Mouse (Mus musculus) G1E (cell line): ENCODE measurements around the gene Mmd2. TPM values are rescaled to one million over a fixed set of nuclear protein-coding genes. Genes with fewer than 3 reads are reported as not detected.

Experiments
- ATAC-seq: 2 replicates; pipeline ENCODE4 v1.8.0; 2016; ENCODE audit warnings: mild to moderate bottlenecking; ENCODE audit not compliant: insufficient number of reproducible peaks, poor library complexity, low FRiP score, severe bottlenecking; ENCODE audit errors: extremely low read depth
- DNase-seq: peaks from one replicate; pipeline ENCODE4 v3.0.0; 2012; ENCODE audit warnings: low spot score
- H3K27me3 ChIP-seq: 2 replicates; pipeline ENCODE4 v1.6.1; 2012; ENCODE audit warnings: mild to moderate bottlenecking, low read length, inconsistent platforms; ENCODE audit not compliant: insufficient read depth
- H3K36me3 ChIP-seq: replicated peaks from 2 replicates; pipeline ENCODE3; 2012; ENCODE audit warnings: mild to moderate bottlenecking, inconsistent platforms
- H3K4me1 ChIP-seq: 2 replicates; pipeline ENCODE4 v1.6.1; 2012; ENCODE audit warnings: low read depth, low read length, inconsistent platforms, mixed read lengths; ENCODE audit not compliant: insufficient read depth
- H3K4me3 ChIP-seq: 2 replicates; pipeline ENCODE4 v1.5.1; 2012; ENCODE audit warnings: low read depth, mild to moderate bottlenecking, inconsistent platforms, low read length, moderate library complexity, mixed read lengths
- H3K9me3 ChIP-seq: replicated peaks from 2 replicates; pipeline ENCODE4 v1.6.1; 2012; ENCODE audit warnings: inconsistent platforms
- CTCF ChIP-seq: IDR thresholded peaks from 2 replicates; pipeline ENCODE4 v1.5.1; 2012; ENCODE audit warnings: low read depth, low read length, inconsistent platforms, mixed read lengths
- GATA1 ChIP-seq: IDR thresholded peaks from 2 replicates; pipeline ENCODE4 v1.6.1; 2012; ENCODE audit warnings: borderline replicate concordance, low read length, inconsistent platforms, mixed read lengths
- GATA2 ChIP-seq: IDR thresholded peaks from 2 replicates; pipeline ENCODE4 v1.6.1; 2012; ENCODE audit warnings: low read depth, low read length, inconsistent platforms, borderline replicate concordance
- POLR2AphosphoS5 ChIP-seq: IDR thresholded peaks from 2 replicates; pipeline ENCODE4 v1.6.1; 2012; ENCODE audit warnings: low read depth, low read length, inconsistent platforms; ENCODE audit not compliant: insufficient replicate concordance
- TAL1 ChIP-seq: conservative IDR thresholded peaks from 2 replicates; pipeline ENCODE4 v1.6.1; 2012; ENCODE audit warnings: low read depth, low read length, inconsistent platforms, mixed read lengths
- polyA plus RNA-seq: library from polyadenylated mRNA; stranded (reverse); fragments of >175 nt; gene quantifications from 2 replicates; pipeline ENCODE4 v1.2.3, GENCODE M21; 2012
- total RNA-seq, 2 experiments: library from RNA; stranded (forward) in 1 of 2; stranded (reverse) in 1 of 2; fragments of 200-1000 nt in 1 of 2; fragments of >200 nt in 1 of 2; fragmentation: Nextera tagmentation in 1 of 2; gene quantifications; 2 replicates each; pipeline ENCODE4 v1.2.3; 2014 to 2017

The Mmd2 gene
- total and polyA plus RNA-seq, 3 experiments = 0.16 TPM; not detected in 2

DNA sequence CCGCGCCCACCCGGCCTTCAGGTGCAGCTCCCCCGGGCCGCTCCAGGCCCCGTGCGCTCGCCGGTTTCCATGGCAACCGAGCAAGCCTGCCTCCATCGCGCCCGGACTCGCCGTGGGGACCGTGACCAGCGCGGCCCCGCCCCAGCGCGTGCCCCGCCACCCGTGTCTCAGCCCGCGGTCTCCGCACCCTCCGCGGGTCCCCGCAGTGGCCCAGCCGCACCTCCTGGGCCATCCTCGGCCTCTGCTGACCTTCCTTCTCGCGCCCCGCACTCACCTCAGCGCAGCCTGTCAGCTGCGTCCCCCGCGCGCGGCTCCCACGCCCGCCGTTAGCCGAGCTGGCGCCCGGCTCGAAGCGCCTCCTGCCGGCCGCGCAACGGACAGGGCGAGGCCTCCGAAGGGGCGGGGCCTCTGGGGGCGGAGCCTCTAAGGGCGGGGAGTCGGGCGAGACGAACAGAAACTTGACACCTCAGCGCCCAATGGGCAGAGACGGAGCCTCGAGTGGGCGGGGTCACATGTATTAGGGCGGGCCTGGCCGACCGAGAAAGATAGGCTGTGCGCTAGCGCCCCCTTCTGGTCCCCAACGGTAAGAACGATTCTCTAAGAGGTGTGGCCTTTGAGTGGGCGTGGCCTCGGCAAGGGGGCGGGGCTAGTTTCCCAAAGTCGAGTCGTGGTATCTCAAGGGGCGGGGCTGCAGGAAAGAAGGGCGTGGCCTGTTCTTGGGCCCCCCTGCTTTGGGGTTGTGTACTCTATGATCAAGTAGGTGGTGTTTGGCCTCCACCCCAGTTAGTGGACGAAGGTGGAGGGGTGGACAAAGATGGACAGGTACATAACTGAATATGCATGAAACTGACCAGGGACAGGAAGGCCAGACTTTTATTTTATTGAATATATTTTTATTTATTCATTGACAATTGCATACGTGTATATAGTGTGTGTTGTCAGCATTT, 57.6 kb downstream of the Mmd2 start, which contains the start of gene Radil:
Gene Radil (minus strand): TSS at position 393 of the 947 bp plus-strand sequence.
- Histone ChIP-seq H3K9me3 (peaks cover 9% of the 10 kb centered on the region), H3K4me3 (no peak within 1 kb of the TSS; the same call in 1 of the 2 replicates), H3K36me3 (no peaks in the 10 kb centered on the region), H3K4me1 (no peaks in the 10 kb centered on the region), H3K27me3 (peaks cover 12% of the 10 kb centered on the region; the same call in 1 of the 2 replicates)
- TF ChIP-seq TAL1 = no peak
- TF ChIP-seq POLR2AphosphoS5 = no peak
- TF ChIP-seq GATA1 = no peak
- TF ChIP-seq CTCF = no peak
- no peak for TF ChIP-seq GATA2
- no peak for DNase-seq
- ATAC-seq = no peak

DNA sequence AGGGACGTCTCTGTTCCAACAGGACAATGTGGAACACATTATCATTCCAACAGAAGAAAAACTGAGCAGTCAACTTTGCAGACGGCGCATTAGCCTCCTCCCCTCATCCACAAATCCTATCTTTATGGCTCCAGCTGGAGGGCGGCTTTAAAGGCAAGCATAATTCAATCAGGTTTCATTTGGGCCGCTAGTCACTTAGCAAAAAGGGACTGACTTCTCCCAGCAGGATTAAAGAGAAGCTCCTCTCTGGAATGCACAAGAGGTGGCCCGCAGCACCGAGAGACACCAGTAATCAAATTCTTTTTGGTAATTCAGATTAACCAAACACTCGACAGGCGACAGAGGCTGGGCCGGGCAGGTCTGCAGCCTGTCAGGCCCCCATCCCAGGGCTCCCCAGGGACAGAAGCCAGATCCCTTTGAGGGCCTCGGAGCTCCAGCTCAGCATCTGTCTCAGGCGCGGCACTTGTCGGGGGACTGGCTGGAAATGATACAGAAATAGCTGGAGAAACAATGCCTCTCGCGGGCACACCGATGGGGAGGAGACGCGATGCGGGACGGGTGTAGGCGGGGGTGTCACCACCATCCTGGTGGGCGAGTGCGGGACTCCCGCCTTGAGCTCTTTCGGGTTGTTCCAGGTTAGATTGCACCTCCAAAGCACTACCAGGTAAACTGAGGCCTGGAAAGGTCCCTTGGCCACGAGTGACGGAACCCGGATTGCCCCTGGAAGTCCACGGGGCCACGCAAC, 58.5 kb downstream of the Mmd2 start:
- TF ChIP-seq CTCF (no peak), GATA1 (no peak), TAL1 (no peak)
- no peaks in the 10 kb centered on the region for H3K4me1 ChIP-seq
- ATAC-seq = no peak
- H3K9me3 ChIP-seq = peaks cover 9% of the 10 kb centered on the region
- H3K36me3 ChIP-seq = no peaks in the 10 kb centered on the region
- DNase-seq = no peak
- H3K27me3 ChIP-seq = peaks cover 12% of the 10 kb centered on the region; the same call in 1 of the 2 replicates
- no peak overlapping the region for H3K4me3 ChIP-seq

DNA sequence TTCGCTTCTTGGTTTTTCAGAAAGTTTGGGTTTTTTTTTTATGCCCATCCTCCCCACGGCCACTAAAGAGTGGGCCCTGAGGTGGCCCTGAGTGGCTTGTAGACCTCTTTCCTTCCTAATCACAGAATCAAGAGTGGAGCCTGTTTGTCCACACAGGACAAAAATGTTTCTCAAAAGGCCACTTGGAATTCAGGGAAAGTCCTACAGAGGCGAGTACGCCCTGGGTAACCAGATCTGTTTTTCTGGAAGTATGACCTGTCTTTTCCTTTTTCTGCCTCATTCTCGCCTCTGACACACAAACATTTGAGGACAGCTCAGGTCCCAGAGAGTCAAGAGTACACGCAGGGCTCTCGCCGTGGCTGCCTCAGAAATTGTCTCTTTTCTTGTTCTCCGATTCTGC, 59.2 kb downstream of the Mmd2 start:
- Histone ChIP-seq H3K4me3 (no peak overlapping the region), H3K4me1 (no peaks in the 10 kb centered on the region), H3K27me3 (peaks cover 8% of the 10 kb centered on the region; the same call in 1 of the 2 replicates), H3K36me3 (no peaks in the 10 kb centered on the region), H3K9me3 (peaks cover 9% of the 10 kb centered on the region)
- no peak for DNase-seq
- no peak for ATAC-seq
- no peak for TF ChIP-seq GATA1
- no peak for TF ChIP-seq TAL1
- TF ChIP-seq GATA2 = no peak
- no peak for TF ChIP-seq POLR2AphosphoS5
- no peak for TF ChIP-seq CTCF

DNA sequence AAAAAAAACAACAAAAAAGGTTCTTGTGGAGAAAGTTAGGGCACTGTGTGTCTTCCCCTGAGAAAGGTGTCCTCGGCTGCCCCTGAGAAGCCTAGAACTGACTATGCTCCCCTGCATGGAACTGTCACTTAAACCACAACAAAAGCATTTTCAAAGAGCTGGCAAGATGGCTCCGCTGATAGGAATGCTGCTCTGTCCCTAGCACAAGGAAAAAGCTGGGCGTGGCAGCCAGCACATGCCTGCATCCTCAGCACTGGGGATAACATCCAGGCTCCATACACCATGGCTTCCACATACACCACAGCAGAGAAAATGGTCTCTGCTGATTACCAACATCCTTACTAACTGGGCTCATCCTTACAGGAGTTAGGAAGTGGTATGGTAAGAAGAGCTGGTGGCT, 61.5 kb downstream of the Mmd2 start:
- Histone ChIP-seq H3K36me3 (no peaks in the 10 kb centered on the region), H3K4me3 (no peak overlapping the region), H3K4me1 (no peaks in the 10 kb centered on the region), H3K27me3 (peaks cover 15% of the 10 kb centered on the region; the same call in 1 of the 2 replicates), H3K9me3 (peaks cover 9% of the 10 kb centered on the region)
- TF ChIP-seq GATA1 (no peak), GATA2 (no peak), TAL1 (no peak), POLR2AphosphoS5 (no peak)
- no peak for DNase-seq
- ATAC-seq = no peak

DNA sequence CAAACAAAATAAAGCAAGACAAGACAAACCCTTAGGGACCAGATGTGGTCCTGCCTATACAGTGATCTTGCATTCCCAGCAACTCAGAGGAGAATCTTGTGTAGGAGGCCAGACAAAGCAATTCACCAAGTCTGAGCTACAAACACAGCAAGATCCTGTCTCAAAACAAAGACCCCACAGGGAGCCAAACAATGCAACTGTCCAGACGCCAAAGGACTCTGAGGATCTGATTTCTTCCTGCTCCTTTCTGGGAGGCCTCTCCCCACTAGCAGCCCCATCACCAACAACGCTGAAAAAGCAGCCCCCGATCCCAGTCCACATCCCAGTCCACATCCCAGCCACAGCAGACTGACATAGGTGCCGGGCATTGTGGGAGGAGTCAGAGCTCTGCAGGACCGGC, 62.3 kb downstream of the Mmd2 start:
- peaks cover 18% of the 10 kb centered on the region for H3K27me3 ChIP-seq
- no peaks in the 10 kb centered on the region for H3K4me1 ChIP-seq
- DNase-seq (no peak), ATAC-seq (no peak)
- peaks cover 9% of the 10 kb centered on the region for H3K9me3 ChIP-seq
- no peak overlapping the region for H3K4me3 ChIP-seq
- H3K36me3 ChIP-seq = no peaks in the 10 kb centered on the region
- no peak for TF ChIP-seq GATA1
- TF ChIP-seq GATA2 = no peak

DNA sequence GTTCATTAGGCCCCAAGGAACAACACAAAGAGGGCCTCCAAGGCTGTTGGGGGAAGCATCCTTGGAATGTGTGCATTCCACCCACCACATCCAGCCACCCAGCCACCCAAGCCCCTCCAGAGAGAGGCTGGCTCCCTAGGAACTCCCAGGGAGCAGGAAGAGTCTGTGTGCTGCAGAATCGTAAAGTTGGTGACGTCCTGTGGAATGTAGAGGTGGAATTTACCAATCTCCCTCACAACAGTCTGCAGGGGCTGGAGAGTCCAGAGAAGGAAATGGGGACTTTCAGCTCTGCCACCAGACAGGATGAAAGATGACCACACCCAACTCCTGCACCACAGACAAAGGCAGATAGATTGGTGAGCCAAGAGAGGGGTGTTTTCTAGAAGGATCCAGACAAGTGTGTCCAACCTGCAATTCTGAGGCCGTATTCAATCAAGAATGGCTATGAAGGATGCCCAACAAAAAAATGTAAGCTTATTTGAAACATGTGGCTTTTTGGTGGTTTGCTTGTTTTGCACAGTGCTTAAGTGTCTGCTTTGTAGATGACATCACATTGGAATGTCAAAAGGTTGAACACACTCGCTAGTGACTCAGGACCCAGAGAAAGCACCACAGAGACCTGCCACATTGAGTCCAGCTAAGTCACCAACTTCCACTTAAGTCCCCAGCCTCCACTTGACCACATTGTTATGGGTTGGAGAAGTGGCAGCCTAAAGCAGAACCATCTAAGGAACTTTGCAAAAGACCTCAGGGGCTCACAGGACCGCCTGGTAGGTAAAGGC, 63.4 kb downstream of the Mmd2 start:
- no peaks in the 10 kb centered on the region for H3K4me1 ChIP-seq
- H3K4me3 ChIP-seq = no peak overlapping the region
- DNase-seq (no peak), ATAC-seq (no peak)
- H3K9me3 ChIP-seq = no peaks in the 10 kb centered on the region
- no peaks in the 10 kb centered on the region for H3K36me3 ChIP-seq
- TF ChIP-seq GATA2 (no peak), POLR2AphosphoS5 (no peak), GATA1 (no peak), CTCF (no peak), TAL1 (no peak)
- H3K27me3 ChIP-seq = peaks cover 20% of the 10 kb centered on the region
